ENCODE assay signal across 7 mouse cellular contexts in the genomic region with DNA sequence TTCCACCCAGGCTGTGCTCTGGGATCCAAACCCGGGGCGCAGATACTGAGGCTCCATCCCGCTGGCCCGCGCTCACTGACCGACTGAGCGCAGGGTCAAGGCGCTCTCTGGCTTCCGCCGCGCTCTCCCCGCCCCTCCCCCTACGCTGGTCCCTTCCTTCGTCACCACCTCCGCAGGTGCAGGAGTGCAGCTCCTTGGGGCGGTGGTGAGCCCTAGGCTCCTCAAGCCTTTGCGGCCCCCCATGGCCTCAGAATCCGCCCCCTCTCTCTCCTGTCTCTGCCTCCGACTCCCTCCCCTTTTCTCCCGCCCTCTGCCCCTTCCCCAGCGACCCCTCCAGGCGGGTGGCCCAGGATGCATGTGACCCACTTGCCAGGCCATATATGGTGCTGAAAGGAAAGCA. TPM values are rescaled to one million over a fixed set of nuclear protein-coding genes. Genes with fewer than 3 reads are reported as not detected.
DNase-seq lines count a peak whose midpoint lies in the region; ATAC-seq and TF ChIP-seq lines count a peak whose summit lies in the region.
"Not testable (repeated sequence)": the region's sequence is repeated elsewhere in the genome, so short reads cannot be mapped to it uniquely, and the experiment has no call there.

TSS of gene Gm8237 (minus strand) at position 142 of the 400 bp plus-strand sequence.

- peak within 1 kb of the TSS; percentile 75 for H3K4me2 ChIP-seq in forebrain, embryonic 12.5 days
- peak within 1 kb of the TSS; percentile 68 for H3K4me2 ChIP-seq in heart, embryonic 16.5 days (ENCODE audit: low read depth, low read length)
- peak within 1 kb of the TSS; percentile 67 for H3K4me2 ChIP-seq in limb, embryonic 13.5 days (replicated peaks)

- not testable (repeated sequence) for H3K36me3 ChIP-seq in forebrain, embryonic 12.5 days (replicated peaks); heart, embryonic 16.5 days (ENCODE audit: control insufficient read depth, insufficient read depth); kidney, adult 2 months (ENCODE audit: control insufficient read depth, insufficient read depth, low read length); limb, embryonic 13.5 days; midbrain, embryonic 10.5 days

- TF ChIP-seq CTCF in kidney, adult 2 months (conservative IDR thresholded peaks at IDR 0.05; ENCODE audit: insufficient read depth, insufficient read length, low read depth, low read length); olfactory bulb, adult 2 months (IDR thresholded peaks at IDR 0.05; ENCODE audit: insufficient read depth, low read depth, low read length): not testable (repeated sequence)

- H3K4me3 ChIP-seq in forebrain, embryonic 12.5 days (replicated peaks), result peak within 1 kb of the TSS; percentile 46
- peak within 1 kb of the TSS; percentile 44 for H3K4me3 ChIP-seq in heart, embryonic 16.5 days (ENCODE audit: low read length)
- peak within 1 kb of the TSS; percentile 41; the same call in 1 of the 2 replicates for H3K4me3 ChIP-seq in kidney, adult 2 months (ENCODE audit: insufficient read depth, low read depth, low read length)
- H3K4me3 ChIP-seq in limb, embryonic 13.5 days, result peak within 1 kb of the TSS; percentile 37
- peak within 1 kb of the TSS; percentile 57 for H3K4me3 ChIP-seq in midbrain, embryonic 10.5 days
- H3K4me3 ChIP-seq in olfactory bulb, adult 2 months (ENCODE audit: insufficient read depth, low read depth, low read length), result peak within 1 kb of the TSS; percentile 47

- WGBS in forebrain, embryonic 12.5 days, result 0% methylated on average over 9 of the region's 22 CpGs
- WGBS in heart, embryonic 16.5 days, result 2% methylated on average over 15 of the region's 22 CpGs
- WGBS in kidney, adult 2 months, result under 1% methylated on average over 20 of the region's 22 CpGs
- 0% methylated on average over 10 of the region's 22 CpGs for WGBS in limb, embryonic 13.5 days
- 5% methylated on average over 14 of the region's 22 CpGs for WGBS in midbrain, embryonic 10.5 days
- WGBS in olfactory bulb, adult 2 months, result 2% methylated on average over 22 of the region's 22 CpGs

- ATAC-seq in forebrain, embryonic 12.5 days (ENCODE audit: low FRiP score); heart, embryonic 16.5 days (replicated peaks; ENCODE audit: extremely low read depth, insufficient read depth, low FRiP score); limb, embryonic 13.5 days (ENCODE audit: low FRiP score, low read depth): not testable (repeated sequence)

- DNase-seq in cerebellum, postnatal 25 days, result peak; percentile 6 to 29
- DNase-seq in kidney, adult 2 months, result not testable (repeated sequence)
- peak; percentile 19 for DNase-seq in midbrain, embryonic 10.5 days (ENCODE audit: low spot score)

- peak within 1 kb of the TSS; percentile 51 for H3K9ac ChIP-seq in forebrain, embryonic 12.5 days
- H3K9ac ChIP-seq in heart, embryonic 16.5 days (ENCODE audit: low read length), result not testable (repeated sequence)
- 0 out of 2 replicates have a peak within 1 kb of the TSS, but pooled peaks have one; percentile 25 for H3K9ac ChIP-seq in limb, embryonic 13.5 days

- not testable (repeated sequence) for H3K4me1 ChIP-seq in forebrain, embryonic 12.5 days; heart, embryonic 16.5 days (ENCODE audit: control insufficient read depth, insufficient read depth, low read length); kidney, adult 2 months (ENCODE audit: control insufficient read depth, insufficient read depth, low read length); limb, embryonic 13.5 days; midbrain, embryonic 10.5 days; olfactory bulb, adult 2 months (ENCODE audit: control insufficient read depth, insufficient read depth, low read length)

- not testable (repeated sequence) for H3K27ac ChIP-seq in forebrain, embryonic 12.5 days; heart, embryonic 16.5 days (ENCODE audit: low read length); kidney, adult 2 months (ENCODE audit: insufficient read depth, low read depth, low read length); limb, embryonic 13.5 days; olfactory bulb, adult 2 months (ENCODE audit: insufficient read depth, low read depth, low read length)
- H3K27ac ChIP-seq in midbrain, embryonic 10.5 days (replicated peaks), result peak within 1 kb of the TSS; percentile 49; the same call in 1 of the 2 replicates

- not testable (repeated sequence) for H3K27me3 ChIP-seq in forebrain, embryonic 12.5 days; heart, embryonic 16.5 days (ENCODE audit: control insufficient read depth, insufficient read depth, low read length); kidney, adult 2 months (replicated peaks; ENCODE audit: control insufficient read depth, insufficient read depth, low read length); midbrain, embryonic 10.5 days (ENCODE audit: low read depth, poor library complexity, severe bottlenecking)
- H3K27me3 ChIP-seq in limb, embryonic 13.5 days, result peaks cover 10% of the 10 kb centered on the region

- not testable (repeated sequence) for H3K9me3 ChIP-seq in forebrain, embryonic 12.5 days; heart, embryonic 16.5 days (replicated peaks; ENCODE audit: control insufficient read depth, low read length); limb, embryonic 13.5 days; midbrain, embryonic 10.5 days (replicated peaks)

- TF ChIP-seq POLR2A in kidney, adult 2 months (IDR thresholded peaks at IDR 0.05; ENCODE audit: low read depth, low read length); olfactory bulb, adult 2 months (IDR thresholded peaks at IDR 0.05; ENCODE audit: insufficient read depth, low read depth, low read length): not testable (repeated sequence)

RNA-seq across cellular contexts. Expression of gene Gm8237, which starts in this region (rescaled TPM):
- 0.32 TPM in 1 of 2 replicates, not detected in the other for polyA plus RNA-seq in forebrain, embryonic 12.5 days (2016; fragmentation: Nextera tagmentation; extraction: Ambion mirVana)
- 0.09 and 0.10 TPM in 2 replicates for polyA plus RNA-seq in heart, embryonic 16.5 days (2015; fragmentation: Nextera tagmentation; extraction: Ambion mirVana)
- polyA plus RNA-seq in kidney, adult 2 months (2012; rRNA removed), result not detected in 2 replicates
- 0.11 and 0.13 TPM in 2 replicates for polyA plus RNA-seq in limb, embryonic 13.5 days (2015; fragmentation: Nextera tagmentation; extraction: Ambion mirVana)
- 0.11 and 0.20 TPM in 2 replicates for polyA plus RNA-seq in midbrain, embryonic 10.5 days (2016; fragmentation: Nextera tagmentation; extraction: Ambion mirVana)
- polyA plus RNA-seq in olfactory bulb, adult 2 months (2012; ENCODE audit: insufficient read depth, insufficient read length, low replicate concordance, missing spikeins), result not detected in 2 replicates

Comparison
In these comparisons a context has a peak if more than half of its experiments do, and no peak if none do; other contexts are left out.
1. Peak in DNase-seq, H3K4me3 ChIP-seq and H3K27ac ChIP-seq in midbrain, embryonic 10.5 days; RNA of the gene not detected or under 1 TPM.